Mouse (Mus musculus) liver, embryonic 16.5 days (tissue): Measurements from ENCODE around the gene C1s1. TPM values are rescaled to one million over a fixed set of nuclear protein-coding genes. Genes with fewer than 3 reads are reported as not detected.
"Not testable (repeated sequence)": the region's sequence is repeated elsewhere in the genome, so short reads cannot be mapped to it uniquely, and the experiment has no call there.

Source experiments
- ATAC-seq: fragments of 200-750 bp; cut with Nextera tagmentation; 2 replicates; pipeline ENCODE4 v1.8.0; 2017; ENCODE audit warnings: low read depth, mild to moderate bottlenecking, moderate number of reproducible peaks, moderate library complexity
- H3K27ac ChIP-seq: fragments of 300-500 bp; sonication (generic); 2 replicates; pipeline ENCODE4 v1.5.1; 2014; ENCODE audit warnings: mild to moderate bottlenecking, low read length
- H3K27me3 ChIP-seq: fragments of 300-500 bp; sonication (generic); 2 replicates; pipeline ENCODE4 v1.6.1; 2014; ENCODE audit warnings: low read depth, low read length, mixed read lengths; ENCODE audit not compliant: control insufficient read depth, insufficient read depth
- H3K36me3 ChIP-seq: fragments of 300-500 bp; sonication (generic); 2 replicates; pipeline ENCODE4 v1.6.1; 2014; ENCODE audit warnings: mild to moderate bottlenecking; ENCODE audit not compliant: control insufficient read depth, insufficient read depth
- H3K4me1 ChIP-seq: fragments of 300-500 bp; sonication (generic); 2 replicates; pipeline ENCODE4 v1.6.1; 2014; ENCODE audit warnings: low read depth, low read length, mixed read lengths; ENCODE audit not compliant: control insufficient read depth
- H3K4me2 ChIP-seq: fragments of 300-500 bp; sonication (generic); 2 replicates; pipeline ENCODE4 v1.6.1; 2014; ENCODE audit warnings: low read depth, low read length, mixed read lengths
- H3K4me3 ChIP-seq: fragments of 300-500 bp; sonication (generic); 2 replicates; pipeline ENCODE4 v1.5.1; 2014; ENCODE audit warnings: low read depth, mild to moderate bottlenecking, low read length
- H3K9ac ChIP-seq: fragments of 300-500 bp; sonication (generic); 2 replicates; pipeline ENCODE4 v1.6.1; 2014; ENCODE audit warnings: low read depth, low read length
- H3K9me3 ChIP-seq: fragments of 300-500 bp; sonication (generic); replicated peaks from 2 replicates; pipeline ENCODE4 v1.6.1; 2016; ENCODE audit warnings: low read length; ENCODE audit not compliant: control insufficient read depth
- WGBS: fragments of 180-500 bp; shearing (Covaris S2); extraction: QIAGEN DNeasy Blood & Tissue Kit; methylation state at CpG from one replicate; pipeline ENCODE4 v1.1.7; 2014; ENCODE audit not compliant: insufficient replicate concordance; 5-methylcytosine and 5-hydroxymethylcytosine counted together
- polyA plus RNA-seq: library from polyadenylated mRNA; unstranded; fragments of >200 nt; fragmentation: Nextera tagmentation; extraction: Ambion mirVana; gene quantifications from 2 replicates; pipeline ENCODE4 v1.2.1, GENCODE M21; 2015

Gene C1s1
- polyA plus RNA-seq, 1 experiment from 2014 or later: 79.9 TPM

- H3K36me3 ChIP-seq, H3K27ac ChIP-seq, H3K9ac ChIP-seq, H3K27me3 ChIP-seq, ATAC-seq, H3K9me3 ChIP-seq, H3K4me1 ChIP-seq, H3K4me3 ChIP-seq, H3K4me2 ChIP-seq: not testable (repeated sequence)
- WGBS: 79% methylated on average over 2 of the region's 2 CpGs
These were observed 19.5 kb upstream of the C1s1 start for GRCm38 (mm10) chr6:124561611-124562010.

GRCm38 (mm10) chr6:124561156-124561555 is 19.0 kb upstream of the C1s1 start:
- not testable (repeated sequence) for H3K4me2 ChIP-seq, H3K36me3 ChIP-seq, H3K9me3 ChIP-seq, H3K27me3 ChIP-seq, H3K4me3 ChIP-seq, H3K9ac ChIP-seq, ATAC-seq, H3K4me1 ChIP-seq, H3K27ac ChIP-seq
- 47% methylated on average over 4 of the region's 4 CpGs for WGBS

GRCm38 (mm10) chr6:124555956-124556355 is 13.8 kb upstream of the C1s1 start:
- not testable (repeated sequence) for H3K27ac ChIP-seq, H3K9me3 ChIP-seq, H3K9ac ChIP-seq, ATAC-seq, H3K4me3 ChIP-seq, H3K4me1 ChIP-seq, H3K27me3 ChIP-seq, H3K36me3 ChIP-seq, H3K4me2 ChIP-seq
- WGBS: 58% methylated on average over 2 of the region's 2 CpGs

GRCm38 (mm10) chr6:124552766-124553165 is 10.6 kb upstream of the C1s1 start:
- no peaks in the 10 kb centered on the region for H3K9me3 ChIP-seq
- no peaks in the 10 kb centered on the region for H3K27me3 ChIP-seq
- H3K9ac ChIP-seq: no peak overlapping the region
- H3K36me3 ChIP-seq: no peaks in the 10 kb centered on the region
- no peak overlapping the region for H3K4me3 ChIP-seq
- WGBS: 67% methylated on average over 22 of the region's 22 CpGs
- H3K27ac ChIP-seq: no peak overlapping the region
- no peak for ATAC-seq
- no peaks in the 10 kb centered on the region for H3K4me1 ChIP-seq
- no peak overlapping the region for H3K4me2 ChIP-seq

- Histone ChIP-seq H3K4me1 (no peaks in the 10 kb centered on the region), H3K36me3 (no peaks in the 10 kb centered on the region), H3K9me3 (no peaks in the 10 kb centered on the region), H3K4me3 (no peak overlapping the region), H3K27me3 (no peaks in the 10 kb centered on the region), H3K4me2 (no peak overlapping the region), H3K27ac (no peak overlapping the region), H3K9ac (no peak overlapping the region)
- no peak for ATAC-seq
- 57% methylated on average over 3 of the region's 3 CpGs for WGBS
These were observed 6.9 kb upstream of the C1s1 start for GRCm38 (mm10) chr6:124549023-124549550.

- not testable (repeated sequence) for H3K4me1 ChIP-seq, H3K27me3 ChIP-seq, H3K4me3 ChIP-seq, H3K4me2 ChIP-seq, ATAC-seq, H3K9me3 ChIP-seq, H3K9ac ChIP-seq, H3K27ac ChIP-seq, H3K36me3 ChIP-seq
- 75% methylated on average over 2 of the region's 3 CpGs for WGBS
These were observed 5.8 kb upstream of the C1s1 start for GRCm38 (mm10) chr6:124547979-124548378.

- no peaks in the 10 kb centered on the region for H3K4me1 ChIP-seq
- H3K36me3 ChIP-seq: no peaks in the 10 kb centered on the region
- no peak for ATAC-seq
- H3K4me2 ChIP-seq: no peak overlapping the region
- WGBS: 57% methylated on average over 2 of the region's 2 CpGs
- no peak overlapping the region for H3K4me3 ChIP-seq
- H3K27ac ChIP-seq: no peak overlapping the region
- H3K9me3 ChIP-seq: no peaks in the 10 kb centered on the region
- no peaks in the 10 kb centered on the region for H3K27me3 ChIP-seq
- H3K9ac ChIP-seq: no peak overlapping the region
These were observed 3.3 kb upstream of the C1s1 start for GRCm38 (mm10) chr6:124545425-124545824.

GRCm38 (mm10) chr6:124544466-124544865 is 2.3 kb upstream of the C1s1 start:
- Histone ChIP-seq H3K27me3 (no peaks in the 10 kb centered on the region), H3K9ac (no peak overlapping the region), H3K4me2 (no peak overlapping the region), H3K36me3 (no peaks in the 10 kb centered on the region), H3K9me3 (no peaks in the 10 kb centered on the region), H3K4me3 (no peak overlapping the region), H3K27ac (no peak overlapping the region), H3K4me1 (no peaks in the 10 kb centered on the region)
- WGBS: 47% methylated on average over 5 of the region's 6 CpGs
- ATAC-seq: no peak

GRCm38 (mm10) chr6:124541176-124541575 is 983 bp downstream of the C1s1 start:
- not testable (repeated sequence) for ATAC-seq, H3K4me1 ChIP-seq, H3K4me3 ChIP-seq, H3K9ac ChIP-seq, H3K27ac ChIP-seq, H3K4me2 ChIP-seq, H3K27me3 ChIP-seq, H3K9me3 ChIP-seq, H3K36me3 ChIP-seq
- 49% methylated on average over 2 of the region's 2 CpGs for WGBS
